Mouse (Mus musculus): ENCODE data around the gene Mib2. TPM values are rescaled to one million over a fixed set of nuclear protein-coding genes. Genes with fewer than 3 reads are reported as not detected.
"Not testable (repeated sequence)": the region's sequence is repeated elsewhere in the genome, so short reads cannot be mapped to it uniquely, and the experiment has no call there.

The Mib2 gene
- polyA plus RNA-seq, 1 experiment from 2014 or later, result 36.8 TPM

- H3K4me1 ChIP-seq, result peaks cover 40% of the 10 kb centered on the region
- no peak for ATAC-seq (ENCODE audit: insufficient number of reproducible peaks, low FRiP score, low TSS enrichment, low read depth)
- peaks cover 57% of the 10 kb centered on the region for H3K36me3 ChIP-seq
- WGBS, result 60% methylated on average over 15 of the region's 15 CpGs
- H3K9ac ChIP-seq, result no peak overlapping the region
- no peak overlapping the region for H3K4me2 ChIP-seq (replicated peaks)
- no peak overlapping the region; the same call in 1 of the 2 replicates for H3K4me3 ChIP-seq (replicated peaks)
- no peaks in the 10 kb centered on the region for H3K9me3 ChIP-seq (replicated peaks)
- H3K27ac ChIP-seq (replicated peaks), result no peak overlapping the region
- H3K27me3 ChIP-seq, result peaks cover 33% of the 10 kb centered on the region
Observed at GRCm38 (mm10) chr4:155651553-155652269, 17.3 kb downstream of the Mib2 start.

- H3K4me3 ChIP-seq (replicated peaks), result no peak overlapping the region
- H3K9ac ChIP-seq, result no peak overlapping the region
- H3K27ac ChIP-seq (replicated peaks), result no peak overlapping the region
- no peak overlapping the region for H3K4me2 ChIP-seq (replicated peaks)
- H3K36me3 ChIP-seq, result peaks cover 63% of the 10 kb centered on the region
- WGBS, result 87% methylated on average over 11 of the region's 11 CpGs
- H3K27me3 ChIP-seq, result peaks cover 23% of the 10 kb centered on the region
- ATAC-seq (ENCODE audit: insufficient number of reproducible peaks, low FRiP score, low TSS enrichment, low read depth), result no peak
- H3K4me1 ChIP-seq, result peaks cover 26% of the 10 kb centered on the region
- H3K9me3 ChIP-seq (replicated peaks), result no peaks in the 10 kb centered on the region
Observed at GRCm38 (mm10) chr4:155649355-155649754, 19.6 kb downstream of the Mib2 start.

- H3K27me3 ChIP-seq, result no peaks in the 10 kb centered on the region
- 95% methylated on average over 5 of the region's 5 CpGs for WGBS
Observed at GRCm38 (mm10) chr4:155645721-155646120, 23.3 kb downstream of the Mib2 start.

GRCm38 (mm10) chr4:155645308-155645707 lies 23.7 kb downstream of the Mib2 start, which contains the start of gene Gm10563:
Gene Gm10563, minus strand, starts transcription at chr4:155645408.
- not testable (repeated sequence) for H3K27me3 ChIP-seq; ATAC-seq (ENCODE audit: insufficient number of reproducible peaks, low FRiP score, low TSS enrichment, low read depth); H3K27ac ChIP-seq (replicated peaks); H3K9ac ChIP-seq; H3K9me3 ChIP-seq (replicated peaks); H3K4me2 ChIP-seq (replicated peaks); H3K4me3 ChIP-seq (replicated peaks); H3K4me1 ChIP-seq
- H3K36me3 ChIP-seq, result peaks cover 87% of the 10 kb centered on the region
- 87% methylated on average over 2 of the region's 2 CpGs for WGBS

More at GRCm38 (mm10) chr4:155645721-155646120, 23.3 kb downstream of the Mib2 start:
- Histone ChIP-seq H3K9ac (no peak overlapping the region), H3K9me3 (replicated peaks) (no peaks in the 10 kb centered on the region), H3K36me3 (peaks cover 87% of the 10 kb centered on the region), H3K4me3 (replicated peaks) (no peak overlapping the region), H3K4me2 (replicated peaks) (no peak overlapping the region), H3K4me1 (no peaks in the 10 kb centered on the region), H3K27ac (replicated peaks) (no peak overlapping the region)
- no peak for ATAC-seq (ENCODE audit: insufficient number of reproducible peaks, low FRiP score, low TSS enrichment, low read depth)

- peaks cover 82% of the 10 kb centered on the region for H3K36me3 ChIP-seq
- no peak for ATAC-seq (ENCODE audit: insufficient number of reproducible peaks, low FRiP score, low TSS enrichment, low read depth)
- H3K27me3 ChIP-seq, result no peaks in the 10 kb centered on the region
- no peak overlapping the region for H3K4me3 ChIP-seq (replicated peaks)
- H3K9ac ChIP-seq, result no peak overlapping the region
- H3K27ac ChIP-seq (replicated peaks), result no peak overlapping the region
- 83% methylated on average over 1 of the region's 1 CpGs for WGBS
- H3K4me1 ChIP-seq, result no peaks in the 10 kb centered on the region
- no peak overlapping the region for H3K4me2 ChIP-seq (replicated peaks)
- no peaks in the 10 kb centered on the region for H3K9me3 ChIP-seq (replicated peaks)
Observed at GRCm38 (mm10) chr4:155643531-155643930, 25.5 kb downstream of the Mib2 start.

- H3K9ac ChIP-seq, result no peak overlapping the region
- no peaks in the 10 kb centered on the region for H3K4me1 ChIP-seq
- H3K27me3 ChIP-seq, result no peaks in the 10 kb centered on the region
- H3K36me3 ChIP-seq, result peaks cover 89% of the 10 kb centered on the region
- H3K9me3 ChIP-seq (replicated peaks), result no peaks in the 10 kb centered on the region
- no peak overlapping the region for H3K4me3 ChIP-seq (replicated peaks)
- no peak overlapping the region for H3K27ac ChIP-seq (replicated peaks)
- no peak for ATAC-seq (ENCODE audit: insufficient number of reproducible peaks, low FRiP score, low TSS enrichment, low read depth)
- H3K4me2 ChIP-seq (replicated peaks), result no peak overlapping the region
Observed at GRCm38 (mm10) chr4:155635766-155636499, 33.1 kb downstream of the Mib2 start.

GRCm38 (mm10) chr4:155630267-155630666 lies 38.7 kb downstream of the Mib2 start:
- peaks cover 70% of the 10 kb centered on the region for H3K36me3 ChIP-seq
- WGBS, result 89% methylated on average over 6 of the region's 6 CpGs
- peaks cover 4% of the 10 kb centered on the region; the same call in 1 of the 2 replicates for H3K4me1 ChIP-seq

GRCm38 (mm10) chr4:155624338-155625291 lies 44.4 kb downstream of the Mib2 start, which contains the start of gene Cdk11b:
Gene Cdk11b, plus strand, starts transcription at chr4:155624854.
- Histone ChIP-seq H3K27ac (replicated peaks) (peak within 1 kb of the TSS; percentile 93), H3K36me3 (peaks cover 44% of the 10 kb centered on the region), H3K9me3 (replicated peaks) (no peaks in the 10 kb centered on the region), H3K27me3 (no peaks in the 10 kb centered on the region), H3K4me2 (replicated peaks) (peak within 1 kb of the TSS; percentile 63), H3K9ac (peak within 1 kb of the TSS; percentile 69), H3K4me3 (replicated peaks) (peak within 1 kb of the TSS; percentile 81), H3K4me1 (peaks cover 11% of the 10 kb centered on the region)
- under 1% methylated on average over 84 of the region's 84 CpGs for WGBS
- ATAC-seq (ENCODE audit: insufficient number of reproducible peaks, low FRiP score, low TSS enrichment, low read depth), result peak; percentile 100

More at GRCm38 (mm10) chr4:155630267-155630666, 38.7 kb downstream of the Mib2 start:
- no peak for ATAC-seq (ENCODE audit: insufficient number of reproducible peaks, low FRiP score, low TSS enrichment, low read depth)
- H3K4me3 ChIP-seq (replicated peaks), result no peak overlapping the region
- no peak overlapping the region for H3K4me2 ChIP-seq (replicated peaks)
- H3K9ac ChIP-seq, result no peak overlapping the region
- H3K27me3 ChIP-seq, result no peaks in the 10 kb centered on the region
- no peak overlapping the region for H3K27ac ChIP-seq (replicated peaks)
- H3K9me3 ChIP-seq (replicated peaks), result no peaks in the 10 kb centered on the region

- no peak for ATAC-seq (ENCODE audit: insufficient number of reproducible peaks, low FRiP score, low TSS enrichment, low read depth)
- H3K4me2 ChIP-seq (replicated peaks), result no peak overlapping the region
- no peak overlapping the region for H3K4me3 ChIP-seq (replicated peaks)
- 93% methylated on average over 5 of the region's 5 CpGs for WGBS
- H3K36me3 ChIP-seq, result peaks cover 80% of the 10 kb centered on the region
- no peak overlapping the region for H3K9ac ChIP-seq
- H3K4me1 ChIP-seq, result 0 out of 2 replicates have a peak, but pooled peaks cover under 1% of the 10 kb centered on the region
- no peaks in the 10 kb centered on the region for H3K9me3 ChIP-seq (replicated peaks)
- no peak overlapping the region for H3K27ac ChIP-seq (replicated peaks)
- H3K27me3 ChIP-seq, result no peaks in the 10 kb centered on the region
Observed at GRCm38 (mm10) chr4:155618321-155618720, 50.7 kb downstream of the Mib2 start.

- Histone ChIP-seq H3K9ac (no peak overlapping the region), H3K4me3 (replicated peaks) (no peak overlapping the region), H3K27ac (replicated peaks) (no peak overlapping the region), H3K4me2 (replicated peaks) (no peak overlapping the region), H3K36me3 (peaks cover 82% of the 10 kb centered on the region), H3K9me3 (replicated peaks) (no peaks in the 10 kb centered on the region), H3K27me3 (no peaks in the 10 kb centered on the region), H3K4me1 (no peaks in the 10 kb centered on the region)
- ATAC-seq (ENCODE audit: insufficient number of reproducible peaks, low FRiP score, low TSS enrichment, low read depth), result no peak
- WGBS, result 92% methylated on average over 3 of the region's 3 CpGs
Observed at GRCm38 (mm10) chr4:155613264-155613663, 55.7 kb downstream of the Mib2 start.

All from embryonic facial prominence, embryonic 15.5 days (tissue).